Mouse (Mus musculus) heart, embryonic 14.5 days (tissue): ENCODE measurements around the gene Adamts14. TPM values are rescaled to one million over a fixed set of nuclear protein-coding genes. Genes with fewer than 3 reads are reported as not detected.

Experiments used
- ATAC-seq: fragments of 200-750 bp; cut with Nextera tagmentation; 2 replicates; pipeline ENCODE4 v1.8.0; 2017; ENCODE audit warnings: low read depth, moderate TSS enrichment; ENCODE audit not compliant: insufficient number of reproducible peaks, insufficient read depth, low FRiP score
- H3K27ac ChIP-seq, 2 experiments: fragments of 200-500 bp in 1 of 2; fragments of 300-500 bp in 1 of 2; sonication (generic) in 1 of 2; replicated peaks in 1 of 2; 2 replicates each; pipeline ENCODE4 v1.5.1; 2012 to 2014; ENCODE audit warnings: low read depth in 2 of 2, low read length in 2 of 2, control low read depth in 1 of 2, mild to moderate bottlenecking in 1 of 2, mixed read lengths in 1 of 2; ENCODE audit not compliant: control insufficient read depth in 1 of 2, insufficient read depth in 1 of 2
- H3K27me3 ChIP-seq: fragments of 300-500 bp; sonication (generic); 2 replicates; pipeline ENCODE4 v1.6.1; 2014; ENCODE audit warnings: mild to moderate bottlenecking, low read length, control low read depth; ENCODE audit not compliant: control insufficient read depth, insufficient read depth
- H3K36me3 ChIP-seq: fragments of 300-500 bp; sonication (generic); 2 replicates; pipeline ENCODE4 v1.6.1; 2014; ENCODE audit warnings: mild to moderate bottlenecking, control low read depth, low read length, mixed read lengths; ENCODE audit not compliant: control insufficient read depth, insufficient read depth
- H3K4me1 ChIP-seq, 2 experiments: fragments of 200-500 bp in 1 of 2; fragments of 300-500 bp in 1 of 2; sonication (generic) in 1 of 2; 2 replicates each; pipeline ENCODE4 v1.6.1; 2012 to 2014; ENCODE audit warnings: low read length in 2 of 2, control low read depth in 1 of 2, mixed read lengths in 1 of 2; ENCODE audit not compliant: control insufficient read depth in 2 of 2, insufficient read depth in 2 of 2
- H3K4me2 ChIP-seq: fragments of 300-500 bp; sonication (generic); 2 replicates; pipeline ENCODE4 v1.6.1; 2014; ENCODE audit warnings: mild to moderate bottlenecking, low read length
- H3K4me3 ChIP-seq, 2 experiments: fragments of 200-500 bp in 1 of 2; fragments of 300-500 bp in 1 of 2; sonication (generic) in 1 of 2; 2 replicates each; pipeline ENCODE4 v1.5.1; 2012 to 2014; ENCODE audit warnings: low read length in 2 of 2, mild to moderate bottlenecking in 2 of 2, control low read depth in 1 of 2, low read depth in 1 of 2, moderate library complexity in 1 of 2; ENCODE audit not compliant: control insufficient read depth in 1 of 2, insufficient read depth in 1 of 2
- H3K9ac ChIP-seq: fragments of 300-500 bp; sonication (generic); 2 replicates; pipeline ENCODE4 v1.6.1; 2014; ENCODE audit warnings: mild to moderate bottlenecking, low read length
- H3K9me3 ChIP-seq: fragments of 300-500 bp; sonication (generic); 2 replicates; pipeline ENCODE4 v1.6.1; 2016; ENCODE audit warnings: low read length, control low read depth; ENCODE audit not compliant: control insufficient read depth
- WGBS: fragments of 180-500 bp; shearing (Covaris S2); extraction: QIAGEN DNeasy Blood & Tissue Kit; methylation state at CpG from one replicate; pipeline ENCODE4 v1.1.7; 2014; 5-methylcytosine and 5-hydroxymethylcytosine counted together
- polyA plus RNA-seq: library from polyadenylated mRNA; unstranded; fragments of >200 nt; fragmentation: Nextera tagmentation; extraction: Ambion mirVana; gene quantifications from 2 replicates; pipeline ENCODE4 v1.2.1, GENCODE M21; 2014

Gene Adamts14
- polyA plus RNA-seq, 1 experiment from 2014 or later = 1.1 TPM

DNA sequence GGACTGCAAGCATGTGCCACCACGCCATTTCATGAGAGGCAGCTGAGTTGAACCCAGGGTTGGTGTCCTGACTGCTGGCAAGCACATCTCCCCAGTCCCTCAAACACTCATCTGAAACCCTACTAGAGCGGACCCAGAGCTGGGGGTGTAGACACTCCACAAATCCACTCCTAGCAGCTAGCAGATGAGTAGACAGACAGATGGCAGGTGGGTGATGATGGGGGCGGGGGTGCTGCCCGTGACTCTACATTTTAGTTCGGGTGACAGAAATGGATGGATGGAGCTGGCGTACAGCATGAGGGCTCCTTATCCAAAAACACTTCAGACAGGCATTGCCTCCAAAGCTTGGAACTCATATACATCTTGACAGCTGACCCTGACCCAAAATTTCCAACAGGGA lies 26.9 kb downstream of the Adamts14 start:
- Histone ChIP-seq H3K4me3 (no peak overlapping the region), H3K27me3 (no peaks in the 10 kb centered on the region), H3K9me3 (no peaks in the 10 kb centered on the region), H3K36me3 (no peaks in the 10 kb centered on the region), H3K9ac (no peak overlapping the region), H3K4me2 (no peak overlapping the region), H3K27ac (no peak overlapping the region), H3K4me1 (peaks cover 0 to 7% of the 10 kb centered on the region in 2 experiments; a peak in 3 of 4 replicates)
- WGBS = 83% methylated on average over 6 of the region's 6 CpGs
- ATAC-seq = no peak

DNA sequence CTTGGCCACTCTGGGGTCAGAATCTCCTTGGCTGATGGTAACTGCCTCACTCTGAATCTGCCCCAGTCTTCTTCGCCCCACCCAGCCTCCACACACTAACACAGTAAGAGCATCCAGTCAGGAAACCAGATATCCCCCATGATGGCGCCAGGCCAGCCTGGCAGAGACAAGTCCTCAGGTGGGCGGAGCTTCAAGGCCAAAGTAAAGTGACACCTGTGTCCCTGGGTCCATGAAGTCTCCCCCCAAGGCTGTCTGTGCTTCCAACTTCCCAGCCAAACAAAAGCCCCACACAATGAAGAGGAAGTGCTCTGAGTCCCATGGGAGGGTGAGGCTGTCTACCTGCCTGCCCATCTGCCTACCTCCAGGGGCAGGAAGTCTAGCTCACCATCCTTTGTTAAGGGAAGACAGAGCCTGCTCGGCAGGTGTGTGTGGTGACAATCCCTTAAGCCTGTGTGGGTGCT lies 31.2 kb downstream of the Adamts14 start:
- Histone ChIP-seq H3K9ac (no peak overlapping the region), H3K36me3 (no peaks in the 10 kb centered on the region), H3K27ac (no peak overlapping the region), H3K27me3 (no peaks in the 10 kb centered on the region), H3K9me3 (no peaks in the 10 kb centered on the region), H3K4me3 (no peak overlapping the region), H3K4me2 (no peak overlapping the region), H3K4me1 (peaks cover 9 to 16% of the 10 kb centered on the region in 2 experiments)
- ATAC-seq = no peak
- 60% methylated on average over 4 of the region's 4 CpGs for WGBS

DNA sequence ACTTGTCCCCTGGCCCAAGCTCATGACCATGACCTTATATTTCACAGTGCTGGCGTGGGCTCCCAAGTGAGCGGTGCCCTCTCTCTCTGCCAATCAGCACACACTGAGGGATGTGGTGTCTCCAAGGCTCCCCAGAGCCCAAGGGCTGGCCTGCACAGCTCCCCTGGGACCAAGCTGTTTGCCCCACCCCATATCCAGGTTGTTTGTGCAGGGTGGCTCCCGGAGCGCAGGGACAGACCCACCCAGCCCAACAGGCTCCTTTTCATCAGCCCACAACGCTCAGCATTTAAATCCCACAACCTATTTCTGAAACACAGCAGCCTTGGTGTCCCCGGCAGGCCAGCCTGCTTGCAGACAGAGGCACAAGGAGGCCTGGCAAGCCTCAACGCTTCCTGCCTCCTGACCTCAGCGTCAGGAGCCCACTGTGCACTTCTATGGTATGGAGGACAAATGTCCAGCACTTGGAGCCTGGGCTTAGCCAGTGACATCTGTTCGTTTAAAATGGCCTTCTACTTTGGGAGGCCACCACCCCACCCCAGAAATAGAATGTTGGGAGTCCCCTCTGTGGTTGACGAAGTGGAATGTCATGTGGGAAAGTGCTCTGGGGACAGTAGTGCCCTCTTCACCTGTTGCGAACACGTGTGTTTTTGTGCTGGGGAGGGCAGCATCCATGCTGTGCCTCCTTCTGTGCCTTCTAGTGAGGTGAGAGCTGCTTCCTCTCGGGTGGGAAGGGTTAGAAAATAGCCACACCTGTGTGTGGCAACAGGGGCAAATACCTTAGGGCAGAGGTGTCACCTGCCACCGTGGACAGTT lies 32.9 kb downstream of the Adamts14 start:
- ATAC-seq = no peak
- WGBS = 45% methylated on average over 14 of the region's 14 CpGs
- H3K9me3 ChIP-seq = no peaks in the 10 kb centered on the region
- H3K4me2 ChIP-seq = no peak overlapping the region
- no peak overlapping the region for H3K27ac ChIP-seq
- H3K9ac ChIP-seq = no peak overlapping the region
- H3K36me3 ChIP-seq = no peaks in the 10 kb centered on the region
- H3K27me3 ChIP-seq = no peaks in the 10 kb centered on the region
- no peak overlapping the region for H3K4me3 ChIP-seq
- peaks cover 9 to 16% of the 10 kb centered on the region in 2 experiments for H3K4me1 ChIP-seq

DNA sequence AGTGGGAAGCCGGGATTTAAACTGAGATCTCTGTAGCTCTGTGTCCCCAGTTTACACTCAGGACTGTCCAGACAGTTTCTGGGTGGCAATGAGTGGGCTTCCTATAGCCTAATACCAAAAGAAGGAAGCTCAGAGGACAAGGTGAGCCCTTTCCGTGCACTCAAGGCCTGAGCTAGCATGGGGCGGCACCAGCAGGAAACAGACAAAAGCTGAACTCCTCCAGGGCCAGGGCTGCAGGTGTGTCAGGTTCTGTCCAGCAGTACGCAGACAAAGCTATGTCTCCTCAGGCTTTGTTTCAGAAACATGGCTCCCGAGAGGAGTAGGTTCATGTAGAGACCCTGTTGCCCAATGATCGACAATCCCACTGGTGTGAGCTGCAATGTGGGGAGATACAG lies 35.9 kb downstream of the Adamts14 start:
- WGBS = 80% methylated on average over 6 of the region's 6 CpGs
- H3K27ac ChIP-seq = no peak overlapping the region
- ATAC-seq = no peak

DNA sequence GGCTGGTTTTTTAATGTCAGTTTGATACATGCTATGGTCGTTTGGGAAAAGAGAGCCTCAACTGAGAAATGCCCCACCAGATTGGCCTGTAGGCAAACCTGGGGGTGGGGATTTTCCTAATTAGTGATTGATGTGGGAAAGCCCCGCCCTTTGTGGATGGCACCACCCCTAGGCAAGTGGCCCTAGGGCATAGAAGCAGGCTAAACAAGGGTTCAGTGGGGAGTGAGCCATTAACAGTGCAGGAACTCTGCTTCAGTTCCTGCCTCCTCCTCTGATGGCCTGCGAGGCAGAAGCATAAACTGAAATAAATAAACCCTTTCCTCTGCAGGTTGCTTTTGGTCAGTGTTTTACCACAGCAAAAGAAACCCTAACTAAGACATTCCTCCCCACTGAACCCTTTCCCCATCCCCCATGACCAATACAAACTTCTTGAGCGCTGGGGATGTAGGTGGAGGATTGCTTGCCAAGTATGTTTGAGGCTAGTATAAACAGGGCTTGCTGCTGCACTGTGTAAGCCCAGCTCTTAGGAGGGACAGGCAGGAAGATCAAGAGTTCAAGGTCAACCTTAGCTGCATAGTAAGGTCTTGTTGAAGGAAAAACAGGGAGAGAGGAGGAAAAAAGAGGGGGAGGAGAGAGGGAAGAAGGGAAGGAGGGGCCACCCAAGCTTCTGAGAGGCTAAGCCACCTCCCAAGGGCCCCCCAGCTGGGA lies 36.4 kb downstream of the Adamts14 start:
- H3K4me1 ChIP-seq = peaks cover 9 to 14% of the 10 kb centered on the region in 2 experiments
- no peak overlapping the region for H3K9ac ChIP-seq
- H3K4me3 ChIP-seq = no peak overlapping the region
- H3K4me2 ChIP-seq = no peak overlapping the region
- WGBS = 60% methylated on average over 4 of the region's 4 CpGs
- no peaks in the 10 kb centered on the region for H3K27me3 ChIP-seq
- H3K9me3 ChIP-seq = no peaks in the 10 kb centered on the region
- ATAC-seq = no peak
- no peak overlapping the region for H3K27ac ChIP-seq
- H3K36me3 ChIP-seq = no peaks in the 10 kb centered on the region

More for the DNA sequence above, 35.9 kb downstream of the Adamts14 start:
- Histone ChIP-seq H3K9me3 (no peaks in the 10 kb centered on the region), H3K4me3 (no peak overlapping the region), H3K36me3 (no peaks in the 10 kb centered on the region), H3K4me2 (no peak overlapping the region), H3K9ac (no peak overlapping the region), H3K4me1 (peaks cover 9 to 16% of the 10 kb centered on the region in 2 experiments), H3K27me3 (no peaks in the 10 kb centered on the region)

DNA sequence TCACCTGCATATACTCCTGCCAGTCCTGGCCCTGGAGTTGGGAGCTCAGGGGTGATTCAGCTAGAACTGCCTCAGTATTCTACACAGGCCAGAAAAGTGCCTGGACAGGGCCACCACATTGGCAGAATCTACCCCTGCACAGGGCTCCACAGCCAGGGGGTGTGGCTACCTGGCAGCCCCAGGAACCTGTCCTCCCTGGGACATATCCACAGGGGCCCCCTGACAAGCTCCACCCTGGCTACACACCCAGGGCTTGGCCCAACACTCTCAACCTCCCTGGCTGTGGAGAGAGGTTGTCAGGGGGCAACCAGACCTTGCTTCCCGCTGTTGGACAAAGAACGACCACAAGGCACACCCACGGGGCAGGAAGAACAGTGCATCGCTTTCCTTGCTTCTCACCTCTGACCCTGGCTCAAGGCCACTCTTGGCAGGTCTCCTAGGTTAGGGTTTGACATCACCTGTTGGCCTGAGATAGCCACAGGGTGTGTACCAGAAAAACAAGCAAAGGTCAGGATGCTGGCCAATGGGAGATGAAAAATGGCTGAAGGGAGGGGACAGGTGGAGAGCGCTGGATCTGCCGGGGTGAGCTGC lies 37.5 kb downstream of the Adamts14 start:
- H3K36me3 ChIP-seq = no peaks in the 10 kb centered on the region
- H3K4me3 ChIP-seq = no peak overlapping the region
- no peak overlapping the region for H3K27ac ChIP-seq
- peaks cover 7 to 9% of the 10 kb centered on the region in 2 experiments for H3K4me1 ChIP-seq
- H3K9ac ChIP-seq = no peak overlapping the region
- H3K27me3 ChIP-seq = no peaks in the 10 kb centered on the region
- ATAC-seq = no peak
- WGBS = 92% methylated on average over 6 of the region's 6 CpGs
- H3K4me2 ChIP-seq = no peak overlapping the region
- no peaks in the 10 kb centered on the region for H3K9me3 ChIP-seq

DNA sequence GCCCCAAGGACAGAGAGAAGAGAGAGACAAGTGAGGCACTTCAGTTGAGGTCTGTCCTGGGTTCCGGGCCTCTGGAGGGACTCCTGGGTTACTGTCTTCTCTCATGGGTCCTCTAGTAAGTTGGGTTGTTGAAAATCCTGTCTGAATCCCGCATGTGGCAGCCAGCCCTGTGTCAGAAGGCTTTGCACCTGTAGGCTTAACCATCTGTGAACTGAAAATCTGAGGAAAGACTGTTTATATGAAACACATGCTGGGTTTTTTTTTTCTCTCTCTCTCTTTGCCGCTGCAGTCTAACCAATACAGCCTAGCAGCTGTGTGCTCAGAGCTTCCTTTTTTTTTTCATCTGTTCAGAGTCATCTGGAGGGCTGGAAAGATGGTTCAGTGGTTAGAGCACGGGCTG lies 38.9 kb downstream of the Adamts14 start:
- H3K9me3 ChIP-seq = no peaks in the 10 kb centered on the region
- no peak overlapping the region for H3K9ac ChIP-seq
- no peaks in the 10 kb centered on the region for H3K36me3 ChIP-seq
- no peaks in the 10 kb centered on the region for H3K4me1 ChIP-seq
- no peak overlapping the region for H3K4me3 ChIP-seq
- H3K27me3 ChIP-seq = no peaks in the 10 kb centered on the region; the same call in 1 of the 2 replicates
- 76% methylated on average over 4 of the region's 4 CpGs for WGBS
- ATAC-seq = no peak
- no peak overlapping the region for H3K27ac ChIP-seq
- no peak overlapping the region for H3K4me2 ChIP-seq
